Mouse (Mus musculus) adipose tissue, adult 10 weeks (tissue): ENCODE measurements around the gene Il1f6. TPM values are rescaled to one million over a fixed set of nuclear protein-coding genes. Genes with fewer than 3 reads are reported as not detected.

Source experiments
- polyA plus RNA-seq: library from polyadenylated mRNA; stranded (reverse); fragments of 350-450 nt; fragmentation: Illumina TruSeq; extraction: RNeasy Lipid Tissue Mini Kit (QIAGEN cat#74804); gene quantifications from one replicate; pipeline ENCODE4 v1.2.3, GENCODE M21; 2014; ENCODE audit warnings: low read depth, low replicate concordance

Gene Il1f6
- not detected for polyA plus RNA-seq

GRCm38 (mm10) chr2:24215118-24215517 lies at the start of gene Il1f6:
TSS of gene Il1f6 (plus strand) at chr2:24215418.

GRCm38 (mm10) chr2:24186176-24186575 lies 29.0 kb upstream of the Il1f6 start, which contains the start of gene Il1f9:
TSS of gene Il1f9 (plus strand) at chr2:24186476.

Other genes starting within 250 kb of the Il1f6 start
- 27.7 TPM for gene Hnmt, start 166.0 kb upstream of the Il1f6 start, polyA plus RNA-seq
- gene Tbpl2, start 118.8 kb upstream of the Il1f6 start, polyA plus RNA-seq, result not detected
- gene Il1f8, start 62.3 kb upstream of the Il1f6 start, polyA plus RNA-seq, result not detected
- gene Il1f9, start 28.9 kb upstream of the Il1f6 start, polyA plus RNA-seq, result not detected
- 0.45 TPM for gene Il1f5, start 61.5 kb downstream of the Il1f6 start, polyA plus RNA-seq
- not detected for gene Il1f10, start 75.8 kb downstream of the Il1f6 start, polyA plus RNA-seq
- 1.5 TPM for gene Il1rn, start 121.4 kb downstream of the Il1f6 start, polyA plus RNA-seq
- gene Psd4, start 152.2 kb downstream of the Il1f6 start, polyA plus RNA-seq, result 8.5 TPM